Mouse (Mus musculus) ES-Bruce4 (cell line): Measurements from ENCODE around the gene Apoo.

Experiments used
- CTCF ChIP-seq: IDR thresholded peaks from one replicate; pipeline ENCODE4 v1.8.1; 2011; ENCODE audit warnings: low read depth, low read length
- EP300 ChIP-seq: IDR thresholded peaks from 2 replicates; pipeline ENCODE4 v1.6.1; 2011; ENCODE audit warnings: low read depth, low read length; ENCODE audit not compliant: insufficient read depth
- POLR2A ChIP-seq: IDR thresholded peaks from one replicate; pipeline ENCODE4 v1.8.1; 2011; ENCODE audit warnings: low read length; ENCODE audit not compliant: insufficient read depth

DNA sequence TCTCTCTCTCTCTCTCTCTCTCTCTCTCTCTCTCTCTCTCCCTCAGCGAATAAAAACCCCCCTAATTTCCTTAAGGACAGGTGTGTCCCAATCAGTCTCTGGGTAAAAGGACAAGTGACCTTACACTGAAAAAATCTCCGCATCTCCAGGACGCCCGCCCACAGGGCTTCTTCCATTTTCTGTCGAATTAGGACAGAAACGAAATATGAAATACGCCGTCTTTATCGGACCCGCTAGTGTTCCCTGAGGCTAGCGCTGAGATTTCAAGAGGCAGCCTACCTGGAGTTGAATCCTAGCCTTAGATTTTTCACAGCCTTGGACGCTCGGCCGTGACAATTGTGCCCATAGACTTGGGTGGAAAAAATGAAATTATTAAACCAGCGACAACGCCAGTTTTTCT lies 888 bp upstream of the Apoo start:
- TF ChIP-seq POLR2A (no peak), CTCF (no peak), EP300 (no peak)
